Mouse (Mus musculus) bone marrow macrophage, adult 2 months (primary cell): ENCODE measurements at regions not wholly inside any gene's neighbourhood (a gene's known extent, or its start where the extent isn't known, plus 50 kb on each side); places are given as distances from the start of the nearest gene placed in this dataset.

Experiments used
- CTCF ChIP-seq: IDR thresholded peaks from 2 replicates; pipeline ENCODE4 v1.5.1; 2012; ENCODE audit warnings: low read depth, mild to moderate bottlenecking, low read length, moderate library complexity
- POLR2A ChIP-seq: IDR thresholded peaks from 2 replicates; pipeline ENCODE4 v1.6.1; 2012; ENCODE audit warnings: mild to moderate bottlenecking, low read depth, low read length, borderline replicate concordance

- no peak for TF ChIP-seq POLR2A
- no peak for TF ChIP-seq CTCF
Observed at GRCm38 (mm10) chr7:88214713-88215198, 63.1 kb upstream of the Ctsc start.
